Mouse (Mus musculus): ENCODE measurements around the gene Jagn1.

DNA sequence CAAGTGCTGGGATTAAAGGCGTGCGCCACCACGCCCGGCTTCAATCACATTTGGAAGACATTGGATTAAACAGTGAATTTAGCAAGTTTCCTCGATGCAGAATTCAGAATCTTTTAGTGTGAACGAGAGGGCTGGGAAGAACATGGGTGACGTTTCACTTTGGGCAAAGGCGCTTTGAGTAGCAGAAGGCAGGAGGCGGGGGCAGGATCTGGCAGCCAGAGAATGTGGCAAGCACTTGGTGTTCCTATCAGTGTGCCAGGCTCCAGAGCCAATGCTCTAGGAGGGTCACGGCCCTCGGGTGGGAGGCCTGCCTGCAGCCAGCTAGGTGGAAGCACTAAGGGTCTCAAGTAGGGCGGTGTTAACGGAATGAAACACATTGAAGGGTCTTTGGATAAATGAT, 40.3 kb upstream of the Jagn1 start:
- TF ChIP-seq HCFC1 (IDR thresholded peaks at IDR 0.05; ENCODE audit: low read depth, low read length): no peak
- TF ChIP-seq CTCF (IDR thresholded peaks at IDR 0.05 in 2 of 3, conservative IDR thresholded peaks at IDR 0.05 in 1 of 3; ENCODE audit: control insufficient read depth in 1 of 3, insufficient read depth in 1 of 3, low read depth in 2 of 3, low read length in 3 of 3, poor library complexity in 1 of 3, severe bottlenecking in 1 of 3): no peak
- no peak for TF ChIP-seq POLR2A (IDR thresholded peaks at IDR 0.05; ENCODE audit: control insufficient read depth in 1 of 2, insufficient read depth in 1 of 2, low read depth in 1 of 2, low read length in 2 of 2, poor library complexity in 1 of 2)
- no peak for TF ChIP-seq RCOR1 (IDR thresholded peaks at IDR 0.05; ENCODE audit: low read depth, low read length)

Measured in MEL (cell line).